Mouse (Mus musculus) lung, embryonic 15.5 days (tissue): ENCODE measurements at regions not wholly inside any gene's neighbourhood (a gene's known extent, or its start where the extent isn't known, plus 50 kb on each side); places are given as distances from the start of the nearest gene placed in this dataset.

Experiments
- ATAC-seq: fragments of 200-750 bp; cut with Nextera tagmentation; 2 replicates; pipeline ENCODE4 v1.8.0; 2017; ENCODE audit warnings: moderate number of reproducible peaks, borderline replicate concordance; ENCODE audit not compliant: low FRiP score, low TSS enrichment; ENCODE audit errors: extremely low read depth
- H3K27ac ChIP-seq: fragments of 300-500 bp; sonication (generic); 2 replicates; pipeline ENCODE4 v1.5.1; 2015; ENCODE audit warnings: moderate library complexity, mild to moderate bottlenecking, inconsistent platforms
- H3K27me3 ChIP-seq: fragments of 300-500 bp; sonication (generic); 2 replicates; pipeline ENCODE4 v1.6.1; 2015; ENCODE audit warnings: inconsistent platforms
- H3K36me3 ChIP-seq: fragments of 300-500 bp; sonication (generic); 2 replicates; pipeline ENCODE4 v1.6.1; 2015; ENCODE audit warnings: inconsistent platforms
- H3K4me1 ChIP-seq: fragments of 300-500 bp; sonication (generic); 2 replicates; pipeline ENCODE4 v1.6.1; 2015; ENCODE audit warnings: inconsistent platforms
- H3K4me2 ChIP-seq: fragments of 300-500 bp; sonication (generic); 2 replicates; pipeline ENCODE4 v1.6.1; 2015; ENCODE audit warnings: inconsistent platforms, mild to moderate bottlenecking, moderate library complexity
- H3K4me3 ChIP-seq: fragments of 300-500 bp; sonication (generic); 2 replicates; pipeline ENCODE4 v1.5.1; 2015; ENCODE audit warnings: mild to moderate bottlenecking, inconsistent platforms
- H3K9ac ChIP-seq: fragments of 300-500 bp; sonication (generic); 2 replicates; pipeline ENCODE4 v1.6.1; 2015; ENCODE audit warnings: inconsistent platforms
- H3K9me3 ChIP-seq: fragments of 300-500 bp; sonication (generic); 2 replicates; pipeline ENCODE4 v1.6.1; 2016; ENCODE audit warnings: inconsistent platforms
- WGBS: fragments of 180-500 bp; shearing (Covaris S2); methylation state at CpG from one replicate; pipeline ENCODE4 v1.1.7; 2015; 5-methylcytosine and 5-hydroxymethylcytosine counted together

- Histone ChIP-seq H3K4me3 (no peak overlapping the region), H3K36me3 (no peaks in the 10 kb centered on the region), H3K27ac (no peak overlapping the region), H3K9ac (no peak overlapping the region), H3K27me3 (no peaks in the 10 kb centered on the region), H3K4me1 (peaks cover 8% of the 10 kb centered on the region; the same call in 1 of the 2 replicates), H3K4me2 (no peak overlapping the region), H3K9me3 (no peaks in the 10 kb centered on the region)
- 78% methylated on average over 3 of the region's 3 CpGs for WGBS
- no peak for ATAC-seq
Observed at GRCm38 (mm10) chr2:139044684-139045083, 449.0 kb upstream of the Sptlc3 start.

DNA sequence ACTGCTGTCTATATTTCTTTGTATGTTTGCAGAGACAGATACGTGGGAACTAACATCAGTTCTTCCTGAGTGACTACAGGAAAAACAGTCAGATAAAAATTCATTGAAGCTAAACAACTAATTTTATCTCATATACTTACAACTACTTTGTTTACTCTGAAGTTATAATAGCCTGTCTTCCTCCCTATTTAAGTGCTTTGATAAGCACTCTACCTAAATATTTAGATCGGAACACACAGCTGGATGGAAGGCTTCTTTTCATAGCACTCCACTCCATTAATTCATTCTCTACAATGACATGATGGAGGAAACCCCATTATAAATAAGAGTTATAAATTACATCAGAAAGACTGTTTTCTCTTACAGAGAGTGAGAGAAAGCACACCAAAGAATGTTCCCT, 438.5 kb upstream of the Sptlc3 start:
- Histone ChIP-seq H3K27me3 (no peaks in the 10 kb centered on the region), H3K9ac (no peak overlapping the region), H3K4me3 (no peak overlapping the region), H3K27ac (no peak overlapping the region), H3K4me1 (no peaks in the 10 kb centered on the region), H3K36me3 (no peaks in the 10 kb centered on the region), H3K4me2 (no peak overlapping the region), H3K9me3 (no peaks in the 10 kb centered on the region)
- WGBS, result 28% methylated on average over 2 of the region's 2 CpGs
- ATAC-seq, result no peak

DNA sequence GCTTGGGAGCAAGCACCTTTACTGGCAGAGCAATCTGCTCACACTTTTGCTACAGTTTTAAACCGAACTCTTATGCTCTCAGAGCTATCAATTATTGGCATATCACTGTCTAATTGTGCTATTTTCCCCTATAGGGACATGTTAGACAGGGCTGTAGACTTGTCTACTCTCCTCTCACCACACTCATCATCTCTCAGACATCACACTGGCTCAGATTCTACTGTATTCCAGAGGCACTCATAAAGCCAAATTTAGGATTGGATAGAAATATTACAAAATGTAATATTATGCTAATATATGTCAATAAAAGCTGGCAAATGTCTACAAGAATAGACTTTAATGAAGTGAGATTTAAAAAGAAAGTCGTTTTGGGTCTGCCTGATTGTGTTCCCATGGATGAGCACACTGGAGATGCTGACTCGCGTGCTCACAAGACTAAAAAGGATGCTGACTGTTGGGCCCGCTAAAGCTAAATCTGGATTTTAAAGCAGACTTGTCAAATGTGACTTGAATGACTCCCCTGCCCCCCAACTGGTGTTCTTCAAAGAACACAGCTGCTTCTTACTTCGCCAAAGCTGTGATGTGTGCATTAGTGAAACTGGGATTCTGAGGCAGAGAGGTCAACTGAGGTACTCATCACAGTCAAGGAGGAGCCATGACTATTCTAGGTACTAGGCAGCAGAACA, 424.3 kb upstream of the Sptlc3 start:
- Histone ChIP-seq H3K4me1 (no peaks in the 10 kb centered on the region), H3K9ac (no peak overlapping the region), H3K4me3 (no peak overlapping the region), H3K27ac (no peak overlapping the region), H3K4me2 (no peak overlapping the region), H3K36me3 (no peaks in the 10 kb centered on the region), H3K27me3 (no peaks in the 10 kb centered on the region), H3K9me3 (no peaks in the 10 kb centered on the region)
- WGBS, result 49% methylated on average over 6 of the region's 6 CpGs
- ATAC-seq, result peak; percentile 57; the same call in 1 of the 2 replicates

DNA sequence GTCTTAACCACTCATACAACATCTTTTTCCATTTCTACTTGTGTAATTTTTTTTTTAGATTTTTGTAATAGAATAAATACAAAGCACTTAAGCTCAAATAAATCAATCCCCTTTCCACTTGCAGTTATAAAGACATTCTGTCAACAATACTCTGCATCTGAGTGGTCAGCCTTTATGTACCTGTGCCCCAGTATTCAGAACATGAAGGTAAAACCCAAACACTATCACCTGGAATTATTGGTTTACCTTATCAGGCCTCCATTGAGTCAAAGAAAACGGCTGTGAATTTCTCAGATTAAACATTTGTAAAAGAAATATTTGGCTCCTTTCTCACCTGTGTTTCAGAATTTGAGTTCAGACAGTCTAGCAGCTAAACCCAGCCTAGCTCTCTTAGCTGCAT, 422.0 kb upstream of the Sptlc3 start:
- no peak overlapping the region for H3K27ac ChIP-seq
- H3K4me3 ChIP-seq, result no peak overlapping the region
- H3K4me1 ChIP-seq, result no peaks in the 10 kb centered on the region
- no peaks in the 10 kb centered on the region for H3K27me3 ChIP-seq
- no peak overlapping the region for H3K4me2 ChIP-seq
- H3K9me3 ChIP-seq, result no peaks in the 10 kb centered on the region
- H3K9ac ChIP-seq, result no peak overlapping the region
- WGBS, result 49% methylated on average over 1 of the region's 1 CpGs
- no peaks in the 10 kb centered on the region for H3K36me3 ChIP-seq
- no peak for ATAC-seq

DNA sequence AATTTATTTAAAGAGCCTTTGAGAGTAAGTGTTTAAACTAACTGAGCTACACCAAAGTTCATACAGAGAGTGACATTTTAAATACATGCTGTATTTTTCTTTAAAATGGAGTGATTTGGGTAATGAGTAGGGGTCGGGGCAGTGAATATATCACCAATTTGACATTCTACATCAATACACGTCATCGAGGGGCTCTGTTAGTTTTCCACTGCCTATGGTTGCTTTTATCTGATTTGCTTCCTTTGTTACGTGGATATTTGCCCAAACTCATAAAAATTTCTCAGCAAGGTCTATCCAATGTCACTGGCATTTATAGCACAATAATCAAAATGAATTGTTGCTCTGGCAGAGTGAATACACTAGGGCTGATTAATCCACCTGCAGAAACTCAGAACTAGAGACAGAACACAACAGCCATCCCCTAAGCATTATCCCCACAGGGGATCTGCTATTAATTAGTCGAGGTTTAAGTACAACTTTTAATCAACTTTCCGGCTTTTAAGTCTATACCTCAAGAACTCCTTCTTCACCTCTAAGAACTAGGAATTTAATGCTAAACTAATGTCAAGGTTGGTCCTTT, 400.1 kb upstream of the Sptlc3 start:
- Histone ChIP-seq H3K4me3 (no peak overlapping the region), H3K4me1 (no peaks in the 10 kb centered on the region), H3K36me3 (no peaks in the 10 kb centered on the region), H3K27ac (no peak overlapping the region), H3K9ac (no peak overlapping the region), H3K9me3 (no peaks in the 10 kb centered on the region), H3K4me2 (no peak overlapping the region), H3K27me3 (no peaks in the 10 kb centered on the region)
- ATAC-seq, result no peak
- 75% methylated on average over 6 of the region's 6 CpGs for WGBS

- Histone ChIP-seq H3K4me2 (no peak overlapping the region), H3K9ac (no peak overlapping the region), H3K4me3 (no peak overlapping the region), H3K9me3 (no peaks in the 10 kb centered on the region), H3K27ac (no peak overlapping the region), H3K4me1 (no peaks in the 10 kb centered on the region), H3K36me3 (no peaks in the 10 kb centered on the region), H3K27me3 (no peaks in the 10 kb centered on the region)
- no peak for ATAC-seq
- WGBS, result 88% methylated on average over 1 of the region's 1 CpGs
Observed at GRCm38 (mm10) chr2:139111669-139112068, 382.0 kb upstream of the Sptlc3 start.

DNA sequence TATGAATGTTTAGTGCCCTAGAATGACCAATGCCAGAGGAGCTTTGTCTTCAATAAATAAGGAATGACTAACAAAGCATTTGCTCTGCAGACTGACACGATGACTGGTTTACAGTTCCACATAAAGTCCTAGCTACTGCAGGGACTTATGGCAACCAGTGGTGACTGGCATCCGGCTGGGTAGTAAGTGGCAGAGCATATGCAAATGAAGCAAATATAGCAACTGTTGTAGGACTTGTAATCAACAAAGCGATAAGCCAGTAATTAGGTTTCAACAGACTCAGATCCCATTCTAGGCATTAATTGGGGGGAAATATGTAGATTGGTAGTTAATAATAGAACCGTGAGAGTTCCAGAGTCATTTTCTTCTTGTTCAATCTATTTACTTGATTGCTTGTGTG, 379.2 kb upstream of the Sptlc3 start:
- H3K27ac ChIP-seq, result no peak overlapping the region
- no peak for ATAC-seq

DNA sequence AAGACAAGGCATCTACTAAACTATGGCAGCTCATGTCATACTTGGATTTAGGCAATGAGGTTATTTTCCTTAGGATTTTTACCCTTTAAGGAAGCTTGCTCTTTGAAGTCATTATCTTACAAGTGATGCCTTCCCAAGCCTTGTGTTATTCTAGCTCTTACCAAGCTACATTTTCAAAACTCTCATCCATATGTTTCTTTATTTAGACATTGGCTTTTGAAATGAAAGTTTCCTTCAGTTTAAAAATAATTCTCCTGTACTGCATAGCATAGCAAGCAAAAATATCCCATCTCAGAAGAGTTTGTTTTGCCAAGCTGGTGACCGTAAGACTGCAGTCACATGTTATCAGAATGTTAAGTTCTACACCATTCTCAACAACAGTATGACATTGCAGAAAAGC, 372.8 kb upstream of the Sptlc3 start:
- Histone ChIP-seq H3K9me3 (no peaks in the 10 kb centered on the region), H3K27me3 (no peaks in the 10 kb centered on the region), H3K4me3 (no peak overlapping the region), H3K4me2 (no peak overlapping the region), H3K36me3 (no peaks in the 10 kb centered on the region), H3K9ac (no peak overlapping the region), H3K4me1 (no peaks in the 10 kb centered on the region), H3K27ac (no peak overlapping the region)
- 87% methylated on average over 1 of the region's 1 CpGs for WGBS
- ATAC-seq, result no peak

More for the DNA sequence above, 379.2 kb upstream of the Sptlc3 start:
- Histone ChIP-seq H3K4me1 (no peaks in the 10 kb centered on the region), H3K4me2 (no peak overlapping the region), H3K9ac (no peak overlapping the region), H3K27me3 (no peaks in the 10 kb centered on the region), H3K36me3 (no peaks in the 10 kb centered on the region), H3K4me3 (no peak overlapping the region), H3K9me3 (no peaks in the 10 kb centered on the region)
- WGBS, result 90% methylated on average over 4 of the region's 4 CpGs

DNA sequence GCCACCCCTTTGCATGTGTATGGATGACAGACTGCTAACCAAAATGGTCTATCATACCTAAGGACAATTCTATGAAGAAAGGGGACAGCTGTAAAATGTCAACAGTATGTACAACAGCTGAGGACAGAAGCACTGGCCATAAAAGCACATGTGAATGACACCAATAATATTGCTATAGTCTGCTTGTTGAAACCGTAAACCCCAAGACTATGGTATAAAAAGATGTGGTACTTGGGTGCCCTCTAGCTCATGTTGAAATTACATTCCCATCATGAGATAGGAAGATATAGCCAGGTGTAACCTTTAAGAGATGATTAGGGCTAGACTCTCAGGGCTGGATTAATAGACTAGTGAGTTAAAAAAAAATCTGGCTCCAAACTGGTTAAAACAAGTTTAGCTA, 361.6 kb upstream of the Sptlc3 start:
- ATAC-seq, result no peak
- H3K4me2 ChIP-seq, result no peak overlapping the region
- H3K27ac ChIP-seq, result no peak overlapping the region
- WGBS, result 38% methylated on average over 1 of the region's 1 CpGs
- H3K36me3 ChIP-seq, result no peaks in the 10 kb centered on the region
- H3K9ac ChIP-seq, result no peak overlapping the region
- H3K27me3 ChIP-seq, result no peaks in the 10 kb centered on the region
- H3K9me3 ChIP-seq, result no peaks in the 10 kb centered on the region
- no peaks in the 10 kb centered on the region for H3K4me1 ChIP-seq
- no peak overlapping the region for H3K4me3 ChIP-seq

DNA sequence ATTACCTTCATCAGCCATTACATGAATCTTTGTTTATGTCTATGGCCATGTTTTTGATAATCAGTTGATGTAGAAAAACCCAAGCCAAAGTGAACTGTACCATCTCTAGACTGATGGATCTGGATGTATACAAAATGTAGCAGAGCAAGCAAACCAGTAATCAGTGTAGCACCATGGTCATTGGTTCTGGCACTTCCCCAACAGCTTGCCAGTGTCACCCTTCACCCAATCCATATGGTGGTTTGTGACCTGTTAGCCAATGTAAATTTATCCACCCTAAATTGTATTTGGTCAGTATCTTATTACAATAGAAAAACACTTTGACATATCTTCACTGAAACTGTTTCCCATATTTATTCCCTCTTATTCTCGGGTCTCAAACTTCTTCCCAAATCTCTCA, 346.7 kb upstream of the Sptlc3 start:
- H3K27ac ChIP-seq, result no peak overlapping the region
- no peak overlapping the region for H3K9ac ChIP-seq
- H3K4me3 ChIP-seq, result no peak overlapping the region
- WGBS, result 38% methylated on average over 1 of the region's 1 CpGs
- no peak for ATAC-seq
- H3K4me2 ChIP-seq, result no peak overlapping the region
- H3K27me3 ChIP-seq, result no peaks in the 10 kb centered on the region
- H3K36me3 ChIP-seq, result no peaks in the 10 kb centered on the region
- H3K9me3 ChIP-seq, result no peaks in the 10 kb centered on the region
- no peaks in the 10 kb centered on the region for H3K4me1 ChIP-seq

GRCm38 (mm10) chr2:139179641-139180040, 314.1 kb upstream of the Sptlc3 start:
- H3K27me3 ChIP-seq, result no peaks in the 10 kb centered on the region
- no peaks in the 10 kb centered on the region for H3K9me3 ChIP-seq
- no peak overlapping the region for H3K4me2 ChIP-seq
- no peaks in the 10 kb centered on the region for H3K36me3 ChIP-seq
- no peak overlapping the region for H3K4me3 ChIP-seq
- no peak overlapping the region for H3K9ac ChIP-seq
- 44% methylated on average over 2 of the region's 2 CpGs for WGBS
- no peak overlapping the region for H3K27ac ChIP-seq
- H3K4me1 ChIP-seq, result no peaks in the 10 kb centered on the region
- ATAC-seq, result no peak

- no peak overlapping the region for H3K27ac ChIP-seq
- H3K27me3 ChIP-seq, result no peaks in the 10 kb centered on the region
- WGBS, result 57% methylated on average over 2 of the region's 2 CpGs
- H3K36me3 ChIP-seq, result no peaks in the 10 kb centered on the region
- no peaks in the 10 kb centered on the region for H3K9me3 ChIP-seq
- H3K9ac ChIP-seq, result no peak overlapping the region
- no peak overlapping the region for H3K4me3 ChIP-seq
- no peaks in the 10 kb centered on the region for H3K4me1 ChIP-seq
- no peak overlapping the region for H3K4me2 ChIP-seq
- ATAC-seq, result no peak
Observed at GRCm38 (mm10) chr2:139198281-139198680, 295.4 kb upstream of the Sptlc3 start.

- no peaks in the 10 kb centered on the region for H3K27me3 ChIP-seq
- no peak overlapping the region for H3K27ac ChIP-seq
- no peaks in the 10 kb centered on the region for H3K36me3 ChIP-seq
- H3K4me2 ChIP-seq, result no peak overlapping the region
- 29% methylated on average over 1 of the region's 1 CpGs for WGBS
- no peaks in the 10 kb centered on the region for H3K4me1 ChIP-seq
- no peaks in the 10 kb centered on the region for H3K9me3 ChIP-seq
- no peak for ATAC-seq
- H3K4me3 ChIP-seq, result no peak overlapping the region
- H3K9ac ChIP-seq, result no peak overlapping the region
Observed at GRCm38 (mm10) chr2:139207649-139208048, 286.1 kb upstream of the Sptlc3 start.
